Mouse (Mus musculus): ENCODE data around the gene Grk2.
"Not testable (repeated sequence)": the region's sequence is repeated elsewhere in the genome, so short reads cannot be mapped to it uniquely, and the experiment has no call there.

Grk2 gene

DNA sequence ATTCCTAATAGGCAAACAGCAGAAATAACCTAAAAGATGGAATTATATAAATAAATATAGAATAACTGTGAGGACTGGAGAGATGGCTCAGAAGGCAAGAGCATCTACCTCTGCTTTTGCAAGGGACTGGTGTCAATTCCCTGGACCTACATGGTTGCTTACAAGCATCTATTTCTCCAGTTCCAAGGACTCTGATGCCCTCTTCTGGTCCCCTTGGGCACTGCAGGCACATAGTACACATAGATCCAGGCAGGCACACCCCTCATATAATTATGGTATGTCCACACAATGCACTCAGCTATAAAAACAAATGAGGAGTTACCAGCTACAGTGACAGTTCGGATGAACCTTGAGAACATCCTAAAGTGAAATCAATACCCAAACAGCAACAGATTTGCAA, 26.5 kb downstream of the Grk2 start:
- DNase-seq (ENCODE audit: inconsistent age in 2 of 2, low spot score in 1 of 2): no peak

DNA sequence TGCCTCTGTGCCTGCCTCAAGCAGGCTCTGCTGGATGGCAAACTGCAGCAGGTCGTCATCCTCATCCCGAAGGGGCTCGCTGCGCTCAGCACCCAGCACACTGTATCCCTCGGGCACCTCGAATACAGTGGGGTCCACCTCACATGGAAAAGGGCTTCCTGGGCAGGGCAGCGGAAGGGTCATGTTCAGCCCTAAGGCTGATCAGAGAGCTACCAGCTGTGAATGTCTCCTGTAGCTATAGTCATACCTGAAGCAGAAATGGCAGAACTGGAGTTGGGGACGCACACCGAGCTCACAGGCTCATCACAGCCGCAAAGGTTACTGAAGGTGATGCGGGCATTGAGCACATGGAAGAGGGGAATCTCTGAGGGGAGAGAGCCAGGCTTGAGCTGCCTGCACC, 35.0 kb downstream of the Grk2 start:
- DNase-seq (ENCODE audit: inconsistent age in 2 of 2, low spot score in 1 of 2): no peak

DNA sequence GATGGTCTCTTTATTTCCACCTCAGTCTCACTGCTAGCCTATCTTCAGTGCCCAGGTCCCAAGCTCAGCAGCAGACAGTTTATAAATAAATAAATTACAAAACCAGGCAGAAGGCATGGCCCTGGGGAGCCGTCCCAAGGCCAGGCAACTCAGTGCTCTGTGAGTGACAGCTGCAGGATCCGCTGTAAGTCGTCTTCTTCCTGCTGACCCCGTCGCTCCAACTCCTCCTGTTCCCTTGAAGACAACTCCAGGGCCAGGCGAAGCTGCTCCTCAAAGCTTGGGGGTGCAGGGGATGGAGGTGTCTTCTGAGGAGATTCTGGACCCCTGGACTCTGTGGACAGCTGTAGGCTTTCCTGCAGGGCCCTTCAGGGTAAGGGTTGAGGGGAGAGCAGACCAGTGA, 35.8 kb downstream of the Grk2 start:
- DNase-seq (ENCODE audit: inconsistent age in 2 of 2, low spot score in 1 of 2): peak; percentile 65 to 83

DNA sequence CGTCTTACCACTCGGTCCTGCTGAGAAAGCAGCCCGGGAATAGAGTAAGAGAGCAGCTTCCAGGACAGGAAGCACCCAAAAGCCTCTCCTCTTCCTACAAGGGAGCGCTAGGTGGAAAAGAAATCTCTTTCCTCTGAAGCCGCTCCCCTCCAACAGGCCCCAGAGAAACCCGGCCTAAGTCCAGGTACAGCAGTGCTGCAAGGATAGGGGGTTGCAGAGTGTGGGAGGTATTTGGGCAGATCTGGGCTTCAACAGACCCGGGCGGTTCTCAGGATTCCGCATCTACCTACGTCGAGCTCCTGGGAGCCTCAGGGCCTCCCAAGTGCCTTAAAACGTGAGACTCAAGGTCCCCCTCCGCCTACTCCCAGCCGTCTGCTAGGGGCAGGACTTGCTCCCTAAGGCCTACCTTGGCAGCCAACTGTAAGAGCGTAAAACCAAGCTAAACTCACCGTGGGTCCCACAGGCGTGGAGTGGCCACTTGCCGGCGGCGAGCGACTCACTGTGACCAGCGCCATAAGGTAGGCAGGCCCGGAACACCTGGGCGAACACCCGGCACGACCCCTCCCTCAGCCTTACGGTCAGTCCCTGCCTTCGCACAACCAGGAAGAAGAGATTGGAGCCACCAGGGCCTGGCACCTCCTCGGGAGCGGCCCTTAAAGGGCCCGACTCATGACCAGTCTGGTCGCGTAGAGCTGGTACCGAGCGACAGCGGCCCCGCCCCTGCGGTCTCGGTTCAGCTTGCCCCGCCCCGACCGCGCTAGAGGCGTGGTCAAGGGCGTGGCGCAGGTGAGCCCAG, 37.3 kb downstream of the Grk2 start, which contains the start of gene Ssh3:
Gene Ssh3 (minus strand): TSS at position 615 of the 796 bp plus-strand sequence.
- peak; percentile 87 to 94 for DNase-seq (ENCODE audit: inconsistent age in 2 of 2, low spot score in 1 of 2)

DNA sequence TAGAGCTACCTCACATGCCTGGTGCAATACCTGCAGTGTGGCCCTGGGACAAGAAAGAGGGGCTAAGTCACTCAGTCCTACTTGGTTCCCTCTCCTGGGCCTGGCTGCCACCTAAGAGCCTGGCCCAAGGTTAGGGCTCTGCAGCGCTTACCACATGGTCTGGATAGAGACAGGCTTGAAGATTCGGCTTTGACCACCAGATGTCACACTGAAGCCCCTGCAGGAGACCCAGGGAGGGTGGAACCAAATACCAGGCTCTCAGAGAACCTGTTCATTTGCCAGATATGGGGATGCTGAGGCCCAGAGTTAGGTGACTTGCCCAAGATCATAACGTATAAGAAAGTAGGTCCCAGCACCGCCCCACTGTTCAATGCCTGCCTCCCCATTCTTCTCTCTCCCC, 40.1 kb downstream of the Grk2 start:
- DNase-seq (ENCODE audit: inconsistent age in 2 of 2, low spot score in 1 of 2): no peak

DNA sequence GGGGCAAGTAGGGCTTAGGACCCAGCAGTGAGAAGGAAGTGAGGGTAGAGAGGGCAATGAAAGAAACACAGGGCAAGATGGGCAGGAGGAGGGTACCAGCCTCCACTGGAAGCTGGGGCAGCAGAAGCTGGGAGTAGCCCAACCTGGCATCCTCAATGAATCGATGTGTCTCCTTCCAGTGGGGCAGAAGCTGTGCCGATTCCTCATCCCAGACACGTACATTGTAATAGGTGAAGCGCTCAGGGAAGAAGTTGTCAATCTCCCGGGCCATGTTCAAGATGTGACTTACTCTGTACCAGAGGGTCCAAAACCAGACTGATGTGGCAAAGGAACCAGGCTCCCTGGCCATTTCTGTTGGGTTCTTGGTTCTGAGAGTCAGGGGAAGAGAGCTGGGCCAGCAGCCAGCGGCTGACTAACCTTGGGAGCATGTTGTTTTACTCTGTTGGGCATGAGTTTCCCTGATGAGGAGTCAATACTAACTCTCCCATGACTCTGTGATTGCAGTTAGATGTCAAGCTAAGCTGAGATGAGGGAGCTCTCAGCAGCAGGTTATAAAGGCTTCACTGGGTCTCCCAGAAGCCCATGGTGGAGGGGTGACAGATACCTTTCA, 41.7 kb downstream of the Grk2 start:
- DNase-seq (ENCODE audit: inconsistent age in 2 of 2, low spot score in 1 of 2): peak in 1 of 2 experiments; percentile 56

DNA sequence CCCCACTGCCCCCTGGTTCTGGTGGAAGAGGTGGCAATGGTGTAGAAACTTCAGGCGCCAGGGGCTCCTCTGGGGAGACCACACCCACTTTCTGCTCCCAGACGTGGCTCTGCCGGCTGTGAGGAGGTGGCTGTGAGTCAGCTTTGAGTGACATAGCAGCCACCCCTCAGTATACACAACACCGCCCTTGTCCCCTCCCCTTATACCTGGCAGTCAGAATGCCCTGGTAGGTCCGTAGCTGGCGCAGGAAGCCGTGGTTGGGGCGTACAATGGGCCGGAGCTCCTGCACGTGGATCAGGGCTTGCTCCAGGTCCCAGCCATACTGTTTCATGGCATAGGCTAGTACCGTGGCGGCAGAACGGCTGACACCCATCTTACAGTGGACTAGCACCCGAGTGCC, 42.3 kb downstream of the Grk2 start:
- no peak for DNase-seq (ENCODE audit: inconsistent age in 2 of 2, low spot score in 1 of 2)

DNA sequence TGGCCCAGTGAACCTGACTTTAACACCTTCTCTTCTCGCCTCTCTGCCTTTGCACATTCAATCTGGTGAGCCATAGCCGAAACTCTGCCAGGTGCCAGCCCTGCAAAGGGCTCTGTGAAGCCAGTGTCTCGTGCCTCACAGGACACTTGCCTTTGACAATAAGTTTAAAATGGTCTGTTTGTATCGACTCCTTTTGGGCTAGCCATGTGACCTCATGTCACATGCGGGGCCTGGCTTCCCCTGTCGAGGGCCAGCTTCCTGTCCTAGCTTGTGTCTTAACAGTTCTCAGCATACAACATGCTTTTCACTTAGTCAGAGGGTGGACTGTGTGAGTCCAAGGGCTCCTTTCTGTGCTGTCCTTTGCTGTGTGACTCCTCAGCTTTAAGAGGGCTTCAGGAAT, 43.3 kb downstream of the Grk2 start:
- DNase-seq (ENCODE audit: inconsistent age in 2 of 2, low spot score in 1 of 2): no peak

DNA sequence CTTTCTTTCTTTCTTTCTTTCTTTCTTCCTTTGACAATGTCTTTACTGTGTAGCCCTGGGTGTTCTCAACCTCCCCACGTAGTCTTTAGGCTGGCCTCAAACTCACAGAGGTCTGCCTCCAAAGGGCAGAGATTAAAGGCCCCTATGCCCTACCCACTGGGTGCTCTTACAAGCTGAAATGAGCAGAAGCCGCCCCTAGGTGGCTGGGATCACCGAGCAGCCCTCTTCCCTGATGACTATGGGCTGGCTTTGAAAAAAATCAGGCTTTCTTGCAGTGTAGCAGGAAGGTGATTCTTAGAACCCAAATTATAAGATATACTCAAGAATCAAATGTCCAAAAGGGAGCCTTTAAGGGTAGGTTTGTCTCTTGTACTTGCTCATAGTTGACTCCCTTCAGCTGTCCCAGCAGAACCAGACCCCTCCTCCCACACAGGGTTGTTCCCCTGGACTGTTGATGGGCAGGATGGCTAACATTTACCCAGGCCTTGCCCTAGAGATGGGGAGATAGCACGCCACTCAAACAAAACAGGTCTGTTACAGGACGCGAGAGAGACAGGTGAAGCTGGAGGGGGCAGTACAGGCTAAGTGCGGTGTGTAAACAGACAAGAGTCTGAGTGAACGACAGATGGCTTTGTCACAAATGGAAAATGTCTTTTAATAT, 44.9 kb downstream of the Grk2 start:
- DNase-seq (ENCODE audit: inconsistent age in 2 of 2, low spot score in 1 of 2): no peak

DNA sequence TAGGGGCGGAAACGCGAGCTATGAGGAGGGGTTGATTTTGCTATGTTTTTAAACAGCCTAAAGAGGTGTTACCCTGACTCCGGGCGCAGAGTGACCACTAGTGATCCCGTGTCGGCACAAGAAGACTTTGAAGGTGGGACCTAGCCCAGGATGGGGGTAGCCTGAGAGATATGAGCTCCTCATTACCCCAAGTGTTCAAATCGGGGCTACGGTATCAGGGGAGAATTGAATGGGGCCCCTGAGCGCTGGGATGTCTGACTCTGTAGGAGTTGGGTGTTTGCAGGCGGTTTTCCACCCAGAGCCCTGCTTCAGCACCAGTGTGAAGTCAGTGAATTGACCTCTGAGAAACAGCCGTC, 48.1 kb downstream of the Grk2 start:
- no peak for DNase-seq (ENCODE audit: inconsistent age in 2 of 2, low spot score in 1 of 2)

DNA sequence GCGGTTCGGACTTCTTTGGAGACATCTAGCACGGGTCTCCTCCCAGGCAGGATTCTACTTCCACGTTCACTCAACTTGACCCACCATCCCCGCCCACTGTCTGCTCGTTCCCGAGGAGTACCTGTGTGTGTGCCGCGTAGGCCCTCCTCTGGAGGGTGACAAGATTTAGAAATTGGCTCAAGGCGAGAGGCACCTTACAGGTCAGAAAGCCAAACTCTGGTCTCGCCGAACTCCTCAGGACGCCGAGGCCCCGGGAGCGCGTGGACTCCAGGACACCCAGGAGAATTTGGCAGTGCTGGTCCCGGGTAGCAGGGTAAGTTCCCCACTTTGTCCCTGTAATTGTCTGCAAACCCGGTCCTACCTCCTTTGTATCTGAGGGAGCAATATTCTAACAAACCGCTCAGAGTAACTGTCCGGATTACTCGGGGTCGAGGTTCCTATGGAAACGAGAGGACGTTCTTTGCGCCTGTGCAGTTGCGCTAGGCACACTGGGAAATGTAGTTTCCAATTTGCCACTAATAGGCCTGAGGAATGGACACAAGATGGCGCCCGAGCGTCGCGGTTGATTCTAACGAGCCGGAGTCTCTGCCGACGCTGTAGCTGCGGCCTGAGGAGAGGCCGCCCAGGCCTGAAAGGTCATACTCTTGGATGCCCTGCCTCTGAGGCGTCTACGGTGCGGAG, 48.7 kb downstream of the Grk2 start:
- DNase-seq (ENCODE audit: inconsistent age in 2 of 2, low spot score in 1 of 2): peak; percentile 92 to 98

DNA sequence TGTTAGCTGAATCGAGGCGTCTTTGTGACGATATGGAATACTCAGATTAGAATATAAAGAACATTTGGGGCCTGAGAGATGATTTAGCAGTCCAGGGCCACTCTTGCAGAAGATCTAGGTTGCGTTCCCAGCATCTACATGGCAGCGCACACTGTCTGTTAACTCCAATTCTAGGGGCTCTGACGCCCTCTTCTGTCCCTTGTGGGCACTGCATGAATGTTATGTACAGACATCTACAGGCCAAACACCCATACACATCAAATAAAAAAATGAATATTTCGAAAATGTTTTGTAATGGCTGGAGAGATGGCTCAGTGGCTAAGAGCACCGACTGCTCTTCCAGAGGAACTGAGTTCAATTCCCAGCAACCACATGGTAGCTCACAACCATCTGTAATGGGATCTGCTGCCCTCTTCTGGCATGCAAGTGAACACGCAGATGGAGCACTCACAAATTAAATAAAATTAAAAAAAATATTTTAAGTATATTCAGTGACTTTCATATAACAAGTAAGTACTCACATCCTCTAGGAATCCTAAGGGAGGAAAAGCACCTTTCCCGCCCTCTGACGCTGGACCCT, 50.3 kb downstream of the Grk2 start:
- DNase-seq (ENCODE audit: inconsistent age in 2 of 2, low spot score in 1 of 2): no peak

DNA sequence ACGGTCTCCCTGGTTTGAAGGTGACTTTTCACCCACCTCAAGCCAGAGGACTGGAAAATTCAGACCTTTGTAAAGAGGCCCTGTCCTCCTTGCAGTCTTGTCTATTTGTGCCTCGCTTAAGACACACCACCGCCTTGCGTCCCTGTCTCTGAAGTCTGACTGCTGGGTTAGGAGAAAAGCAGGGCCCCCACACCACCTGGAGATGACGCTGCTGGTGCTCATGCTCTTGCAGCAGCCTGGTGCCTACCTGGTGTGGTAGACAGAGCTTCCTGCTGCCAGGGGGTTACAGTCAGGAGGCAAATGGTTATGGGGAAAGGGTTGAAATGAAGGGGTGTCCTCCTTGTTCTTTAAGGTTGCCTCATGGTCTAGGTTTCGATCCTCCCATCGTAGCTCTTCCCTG, 51.8 kb downstream of the Grk2 start:
- DNase-seq (ENCODE audit: inconsistent age in 2 of 2, low spot score in 1 of 2): no peak

DNA sequence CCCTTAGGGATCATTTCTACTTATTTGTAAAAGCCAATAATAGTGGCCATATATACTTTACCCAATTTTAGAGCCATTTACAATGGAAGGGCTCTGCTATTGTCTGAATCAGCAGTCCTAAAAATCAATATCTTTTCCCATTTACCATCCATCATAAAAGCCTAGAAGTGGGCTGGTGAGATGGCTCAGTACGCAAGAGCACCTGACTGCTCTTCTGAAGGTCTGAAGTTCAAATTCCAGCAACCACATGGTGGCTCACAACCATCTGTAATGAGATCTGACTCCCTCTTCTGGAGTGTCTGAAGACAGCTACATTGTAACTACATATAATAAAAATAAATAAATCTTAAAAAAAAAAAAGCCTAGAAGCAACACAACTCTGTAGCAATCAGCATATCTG, 57.3 kb downstream of the Grk2 start:
- DNase-seq (ENCODE audit: inconsistent age in 2 of 2, low spot score in 1 of 2): not testable (repeated sequence)

DNA sequence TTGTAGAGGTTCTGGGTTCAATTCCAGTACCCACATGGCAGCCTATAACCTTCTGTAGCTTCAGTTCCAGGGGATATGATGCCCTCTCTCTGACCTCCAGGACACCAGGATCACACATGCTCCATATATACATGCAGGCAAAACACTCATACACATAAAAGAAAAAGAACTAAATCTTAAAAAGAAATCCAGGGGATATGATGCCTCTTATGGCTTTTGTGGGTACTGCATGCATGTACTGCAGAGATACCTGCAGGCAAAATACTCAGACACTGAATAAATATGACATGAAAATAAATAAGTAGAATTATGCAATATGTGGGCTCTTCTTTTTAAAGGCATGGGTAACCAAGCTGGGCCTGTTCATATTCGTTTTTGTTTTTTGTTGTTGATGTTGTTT, 59.0 kb downstream of the Grk2 start:
- DNase-seq (ENCODE audit: inconsistent age in 2 of 2, low spot score in 1 of 2): no peak

DNA sequence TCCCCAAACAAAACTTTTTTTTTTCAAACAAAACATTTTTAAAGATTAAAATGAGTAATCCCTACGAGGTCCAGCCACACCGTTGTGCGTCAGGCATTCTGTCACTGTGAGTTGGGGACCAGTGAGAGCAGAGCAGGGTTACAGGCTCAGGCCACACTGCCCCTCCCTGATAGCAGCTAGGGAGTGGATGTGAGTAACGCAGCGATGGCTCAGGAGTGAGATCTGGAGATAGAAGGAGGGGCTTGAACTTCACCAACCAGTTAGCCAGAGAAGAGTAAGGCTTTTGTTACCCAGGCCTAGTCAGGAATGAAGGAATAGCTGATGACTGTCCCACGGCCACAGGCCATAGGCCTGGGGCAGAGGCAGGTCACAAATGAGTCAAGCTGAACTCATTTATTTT, 61.2 kb downstream of the Grk2 start:
- DNase-seq (ENCODE audit: inconsistent age in 2 of 2, low spot score in 1 of 2): no peak

DNA sequence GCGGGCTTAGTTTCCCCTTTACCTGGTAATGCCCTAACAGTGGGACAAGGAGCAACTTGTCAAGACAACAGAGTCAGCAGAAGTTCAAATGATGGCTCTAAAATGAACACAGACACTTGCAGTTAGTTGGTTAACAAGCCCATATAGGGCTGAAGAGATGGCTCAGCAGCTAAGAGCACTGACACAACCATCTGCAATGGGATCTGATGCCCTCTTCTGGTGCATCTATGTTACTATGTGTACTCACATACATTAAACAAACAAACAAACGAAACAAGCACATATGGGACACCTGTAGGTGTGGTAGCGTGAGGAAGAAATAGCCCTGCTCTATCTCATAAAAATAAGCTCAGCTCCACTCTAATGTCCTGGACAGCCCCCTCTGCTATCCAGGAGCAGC, 63.6 kb downstream of the Grk2 start:
- no peak for DNase-seq (ENCODE audit: inconsistent age in 2 of 2, low spot score in 1 of 2)

DNA sequence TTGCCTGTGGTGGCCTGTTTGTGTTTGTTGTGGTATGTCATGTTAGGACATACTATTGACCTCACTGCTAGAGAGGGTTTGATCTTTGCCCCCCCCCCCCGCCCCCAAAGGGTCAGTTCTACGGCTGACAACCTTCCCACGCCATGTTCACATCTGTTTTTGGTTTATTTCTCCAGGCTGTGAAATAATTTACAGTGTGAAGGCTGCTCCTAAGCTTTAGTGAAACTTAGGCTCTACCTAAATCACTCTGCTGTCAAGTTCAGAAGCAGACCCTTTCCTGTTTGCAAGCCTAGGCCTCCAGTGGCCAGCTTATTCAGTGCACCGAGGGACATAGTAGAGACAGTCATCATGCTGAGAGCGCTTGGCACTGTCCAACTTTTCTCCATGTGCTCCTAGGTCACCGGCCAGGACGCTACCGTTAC, 65.8 kb downstream of the Grk2 start:
- DNase-seq (ENCODE audit: inconsistent age in 2 of 2, low spot score in 1 of 2): no peak
